Mouse (Mus musculus): ENCODE results near the gene Morc1. TPM values are rescaled to one million over a fixed set of nuclear protein-coding genes. Genes with fewer than 3 reads are reported as not detected.

Morc1 gene
- total RNA-seq, 2 experiments from 2014 or later = not detected

DNA sequence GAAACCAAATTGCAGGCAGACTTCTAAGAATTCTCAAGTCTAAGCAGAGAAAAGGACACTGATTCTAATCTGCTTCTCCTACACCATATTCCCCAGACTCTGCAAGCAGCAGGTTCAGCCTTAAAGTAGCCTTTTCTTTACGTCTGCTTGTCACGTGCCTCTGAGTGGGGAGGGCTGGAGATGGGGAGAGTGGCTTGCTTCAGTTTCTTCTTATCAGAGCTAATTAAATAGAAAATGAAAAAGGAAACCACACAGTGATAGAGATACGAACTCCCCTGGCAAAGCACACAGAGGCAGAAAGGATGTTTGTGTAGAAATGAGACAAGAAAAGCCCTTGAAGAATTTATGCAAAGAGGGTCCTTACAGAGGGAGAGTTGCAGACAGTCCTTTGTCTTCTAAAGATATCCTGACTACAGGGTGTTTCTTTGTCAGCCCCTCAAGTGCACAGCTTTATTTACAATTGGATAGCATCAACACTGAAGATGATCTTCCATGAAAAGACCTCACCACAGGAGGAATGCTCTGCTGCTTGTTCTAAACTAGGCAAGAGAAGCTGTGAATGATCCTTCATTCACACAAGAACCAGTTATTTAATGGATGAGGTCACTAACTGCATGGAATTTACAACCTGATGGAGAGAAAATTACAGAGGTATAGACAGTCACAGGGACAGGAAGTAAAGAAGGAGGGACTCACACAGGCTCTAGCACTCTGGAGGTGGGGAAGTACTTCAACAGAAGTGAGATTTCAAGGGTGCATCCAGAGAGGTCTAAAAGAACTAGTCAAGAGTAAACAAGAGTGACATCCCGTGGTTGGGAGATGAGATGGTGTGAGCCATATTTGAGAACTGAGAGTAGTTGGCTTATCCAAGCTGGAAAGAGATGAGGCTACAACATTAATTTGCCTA lies 44.1 kb downstream of the Morc1 start:
- no peak for DNase-seq

DNA sequence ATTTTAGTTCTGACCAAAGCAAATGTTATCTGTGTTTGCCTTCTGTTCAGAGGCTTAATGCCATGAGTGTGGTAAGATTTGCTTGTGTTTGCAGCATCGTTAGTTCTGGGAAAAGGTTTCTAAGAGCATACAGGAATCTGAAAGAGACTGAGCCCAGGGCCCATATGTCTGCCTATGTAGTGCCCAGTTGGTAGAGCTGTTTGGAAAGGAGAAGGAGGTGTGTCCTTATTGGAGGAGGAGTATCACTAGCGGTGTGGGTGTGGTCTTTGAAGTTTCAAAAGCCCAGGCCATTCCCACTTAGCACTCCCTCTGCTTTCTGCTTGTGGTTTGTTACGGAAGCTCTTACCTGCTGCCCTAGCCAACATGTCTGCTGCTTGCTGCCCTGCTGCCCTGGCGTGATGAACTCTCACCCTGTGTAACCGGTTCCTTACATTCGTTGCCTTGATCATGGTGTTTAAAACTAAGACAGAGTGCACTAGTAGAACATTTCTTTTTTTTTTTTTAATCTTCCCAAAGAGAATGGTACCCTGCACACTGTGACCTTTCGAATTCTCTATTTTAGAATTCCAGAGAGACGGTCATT lies 48.3 kb downstream of the Morc1 start:
- no peak for DNase-seq

DNA sequence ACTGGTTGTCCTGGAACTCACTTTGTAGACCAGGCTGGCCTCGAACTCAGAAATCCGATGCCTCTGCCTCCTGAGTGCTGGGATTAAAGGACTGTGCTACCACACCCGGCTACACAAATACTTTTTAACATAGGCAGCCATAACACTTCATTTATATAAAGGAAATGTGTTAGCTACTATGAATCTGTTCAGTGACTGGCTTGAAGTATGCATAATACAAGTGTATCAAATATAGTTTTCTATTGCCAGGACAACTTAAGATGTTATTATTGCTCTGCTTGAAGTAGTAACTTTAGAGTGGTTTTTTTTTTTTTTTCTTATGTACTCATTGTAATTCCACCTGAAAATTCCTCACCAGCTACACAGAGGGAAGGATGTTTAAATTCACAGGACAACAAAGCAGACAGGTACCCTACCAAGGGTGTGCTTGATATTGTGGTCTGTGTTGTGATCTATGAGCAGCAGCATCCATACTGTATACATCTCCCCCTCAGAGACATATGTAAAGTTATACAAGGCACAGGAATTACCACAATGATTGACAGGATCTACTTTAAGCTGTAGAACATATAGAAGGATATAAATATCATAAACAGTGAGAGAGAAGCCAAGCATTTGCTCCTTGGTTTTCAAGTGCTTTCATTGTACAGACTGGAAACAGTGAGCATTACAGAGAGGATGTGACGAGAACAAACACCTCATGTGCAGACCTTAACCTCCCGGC lies 85.9 kb downstream of the Morc1 start:
- DNase-seq = no peak

DNA sequence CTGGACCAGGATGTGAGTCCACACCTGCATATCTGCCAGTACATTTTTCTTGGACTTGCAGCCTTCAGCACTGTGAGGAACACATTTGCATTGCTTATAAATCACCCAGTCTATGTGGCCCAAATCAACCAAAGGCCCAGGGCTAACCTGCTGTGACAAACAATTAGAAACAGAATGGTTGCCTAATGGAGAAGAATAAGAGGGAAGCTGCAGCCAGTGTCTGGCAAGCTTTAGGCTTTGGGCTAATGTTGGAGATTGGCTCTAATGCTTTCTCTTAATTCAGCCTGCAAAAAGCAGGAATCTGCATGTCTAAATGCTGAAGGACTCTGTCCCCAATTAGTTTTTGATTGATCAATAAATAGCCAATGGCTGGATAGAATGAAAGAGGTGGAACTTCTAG lies 88.5 kb downstream of the Morc1 start:
- no peak for DNase-seq

DNA sequence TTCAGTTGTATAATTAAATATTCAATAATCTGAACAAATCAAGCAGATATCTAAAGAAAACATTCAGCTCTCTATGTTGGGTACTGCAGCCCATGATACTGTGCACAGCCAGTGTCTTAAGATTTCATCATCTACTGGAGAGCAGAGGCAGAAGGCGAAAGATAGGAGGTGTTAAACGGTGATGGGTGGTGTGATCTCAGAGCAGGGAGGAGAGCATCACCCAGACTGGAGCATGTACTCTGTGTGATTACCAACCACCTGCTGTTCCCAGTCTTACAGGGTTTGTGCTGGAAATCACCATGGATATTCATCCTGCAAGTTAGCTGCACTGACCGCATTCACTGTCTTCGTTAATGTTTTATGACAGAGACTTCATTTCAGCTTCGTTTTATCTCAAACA lies 106.1 kb downstream of the Morc1 start:
- no peak for DNase-seq

DNA sequence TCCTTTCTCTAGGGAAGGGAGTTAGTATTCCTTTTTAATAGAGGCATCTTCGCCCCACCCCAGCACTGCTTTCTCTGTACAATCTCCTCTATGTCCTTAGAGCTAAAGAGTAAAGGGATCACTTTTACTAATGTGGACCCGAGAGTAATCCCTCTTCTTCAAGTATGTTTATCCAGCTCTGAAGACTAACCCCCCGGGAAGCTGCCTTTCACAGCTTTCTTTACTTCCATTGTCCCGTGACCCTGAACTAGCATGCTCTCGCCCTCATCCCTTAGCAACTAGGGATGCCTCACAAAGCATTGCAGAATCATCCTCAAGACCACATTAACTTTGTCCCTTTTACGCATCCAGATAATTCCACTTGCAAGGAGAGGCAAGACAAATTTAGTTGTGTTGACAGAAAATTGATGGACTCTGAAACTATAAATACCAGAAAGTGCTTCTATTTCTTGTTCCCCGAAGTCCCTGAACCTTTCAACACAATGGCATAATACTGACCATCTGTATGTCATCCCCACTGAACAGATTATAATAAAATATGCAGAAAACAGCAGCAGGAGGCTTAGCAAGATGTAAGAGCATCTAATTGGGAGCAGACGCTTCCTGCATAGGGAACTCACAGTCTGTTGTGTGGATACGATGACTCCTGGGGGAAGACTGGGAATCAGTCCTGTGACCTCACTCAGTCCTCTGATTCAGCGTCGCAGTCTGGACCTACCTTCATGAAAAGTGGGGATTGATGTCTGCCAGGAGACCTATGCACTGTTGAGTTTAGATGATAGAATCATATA lies 131.4 kb downstream of the Morc1 start:
- DNase-seq = no peak

DNA sequence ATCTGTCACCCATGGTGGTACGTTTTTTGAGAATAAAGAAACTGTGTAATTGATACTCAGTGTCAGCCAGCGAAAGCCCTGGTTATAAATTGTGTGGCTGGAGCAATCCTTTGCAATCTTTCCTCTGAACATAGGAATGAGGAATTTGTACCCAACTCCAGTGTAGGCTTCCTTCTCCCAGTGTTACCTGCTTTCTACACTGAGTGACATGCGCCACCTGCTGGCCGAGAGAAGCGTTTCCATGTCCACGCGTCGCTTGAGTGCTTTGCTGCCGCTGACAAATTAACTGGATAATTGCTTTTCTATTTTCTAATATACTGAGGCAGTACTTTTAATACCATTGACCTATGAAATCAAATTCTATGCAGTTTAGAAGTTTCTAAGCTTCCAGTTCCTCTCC lies 139.3 kb downstream of the Morc1 start:
- DNase-seq = peak; percentile 65

DNA sequence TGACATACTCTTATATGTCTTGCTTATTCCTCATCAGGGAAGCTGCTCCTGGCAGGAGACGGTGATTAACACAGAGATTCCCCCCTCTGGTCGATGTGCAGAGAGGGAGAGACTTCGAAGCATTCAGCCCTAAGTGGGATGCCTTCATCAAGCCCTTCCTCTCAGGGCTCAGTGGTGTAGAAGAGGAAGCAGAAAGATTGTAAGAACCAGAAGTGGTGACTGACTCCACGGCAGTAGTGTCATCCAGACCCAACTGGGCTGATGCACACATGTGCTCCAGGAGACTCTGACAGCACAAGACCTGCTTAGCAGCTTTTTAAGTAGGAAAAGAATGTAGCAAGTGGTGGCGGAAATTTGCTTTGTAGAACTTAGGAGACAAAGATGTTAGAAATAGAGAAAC lies 143.0 kb downstream of the Morc1 start:
- no peak for DNase-seq

DNA sequence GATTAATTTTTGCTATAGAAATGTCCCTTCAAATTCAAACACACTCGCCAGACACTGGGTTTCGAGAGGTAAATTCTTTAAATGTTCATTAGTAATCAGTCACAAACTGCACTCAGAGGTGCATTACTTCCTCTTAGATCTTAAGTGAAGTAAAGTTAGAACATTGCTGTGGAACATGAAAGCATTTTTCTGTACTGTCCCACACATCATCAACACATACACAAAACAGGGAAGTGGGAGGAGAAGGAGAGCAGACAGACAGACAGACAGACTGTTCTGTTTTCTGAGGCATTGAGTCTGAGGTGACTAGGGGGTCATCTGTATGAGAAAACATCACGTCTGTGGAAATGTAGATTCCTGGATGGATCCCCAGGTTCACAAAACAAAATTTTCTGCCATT lies 143.5 kb downstream of the Morc1 start:
- DNase-seq = no peak

DNA sequence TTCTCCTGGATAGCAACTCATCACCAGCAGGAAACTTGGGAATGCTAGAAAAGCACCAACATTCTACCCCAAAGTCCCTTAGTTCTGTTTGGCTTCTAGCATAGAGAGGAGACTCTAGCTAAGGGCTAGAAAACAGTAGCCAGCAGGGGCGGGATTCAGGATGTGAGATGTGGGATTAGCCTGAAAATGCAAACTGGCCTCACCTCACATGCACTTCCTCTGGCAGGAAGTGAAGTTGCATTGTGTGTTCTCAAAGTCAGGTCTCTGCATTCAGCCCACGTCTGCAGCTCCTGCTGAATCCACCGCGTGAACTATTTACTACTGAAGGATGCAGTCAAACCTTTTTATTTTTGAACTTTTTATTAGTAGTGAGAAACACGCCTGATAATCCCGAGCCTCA lies 154.3 kb downstream of the Morc1 start:
- no peak for DNase-seq

DNA sequence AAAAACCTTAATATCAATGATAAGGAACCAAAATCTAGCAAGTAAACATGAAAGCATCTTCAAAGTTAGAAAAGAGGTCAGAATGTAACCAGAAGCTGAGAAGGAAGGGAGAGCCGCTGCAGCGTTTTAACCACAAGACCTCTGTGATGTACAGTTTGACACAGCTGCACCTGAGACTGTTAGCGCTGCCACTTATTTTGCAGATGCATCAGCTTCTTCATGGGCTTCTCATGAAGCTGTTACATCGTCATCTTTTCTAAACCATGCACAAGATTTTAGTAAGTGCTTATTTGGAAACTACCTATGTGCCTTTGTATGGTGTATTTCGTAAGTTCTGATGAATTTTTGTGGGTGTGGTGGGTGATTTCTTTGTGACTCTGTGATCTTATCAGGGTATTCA lies 163.4 kb downstream of the Morc1 start:
- no peak for DNase-seq

DNA sequence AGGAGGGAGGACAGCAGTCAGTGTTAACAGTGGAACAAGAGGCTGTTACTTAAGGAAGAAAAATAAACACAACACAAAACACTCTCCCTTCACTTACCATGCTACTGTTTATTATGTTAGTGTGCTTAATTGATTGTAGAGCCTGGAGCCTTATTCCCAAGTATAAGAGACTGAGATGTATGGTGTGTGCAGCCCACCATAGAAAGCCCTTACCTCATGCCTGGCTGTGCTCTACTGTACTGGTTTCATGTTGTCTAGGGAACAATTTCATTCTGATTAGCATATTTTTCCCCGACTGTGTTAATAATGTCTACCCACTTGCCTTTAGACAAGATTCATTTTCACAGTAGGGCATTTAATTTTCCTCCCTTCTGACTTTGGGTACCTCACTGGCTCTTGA lies 164.2 kb downstream of the Morc1 start:
- DNase-seq = no peak

DNA sequence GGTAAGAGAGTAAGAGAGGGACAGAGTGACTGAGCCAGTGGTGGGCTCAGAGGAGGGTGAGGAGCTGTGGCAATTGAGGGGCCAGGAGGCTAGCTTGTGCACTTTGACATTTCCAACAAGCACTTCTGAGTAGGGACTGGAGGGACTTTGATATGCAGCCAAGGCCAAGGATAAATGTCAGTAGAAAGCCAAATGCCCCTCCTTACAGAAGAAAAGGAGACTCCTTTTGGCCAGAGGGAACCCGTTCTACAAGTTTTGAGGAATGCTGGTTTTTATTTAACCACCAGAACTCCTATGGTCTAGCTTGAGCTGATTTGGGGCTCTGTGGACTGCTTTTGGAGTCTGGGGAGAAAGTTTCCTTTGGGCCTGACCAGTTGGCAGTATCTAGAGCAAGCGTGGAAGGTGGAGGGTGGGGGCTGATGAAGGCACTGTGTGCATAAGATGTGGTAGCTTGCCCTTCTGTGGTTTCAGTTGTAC lies 172.7 kb downstream of the Morc1 start:
- DNase-seq = no peak

DNA sequence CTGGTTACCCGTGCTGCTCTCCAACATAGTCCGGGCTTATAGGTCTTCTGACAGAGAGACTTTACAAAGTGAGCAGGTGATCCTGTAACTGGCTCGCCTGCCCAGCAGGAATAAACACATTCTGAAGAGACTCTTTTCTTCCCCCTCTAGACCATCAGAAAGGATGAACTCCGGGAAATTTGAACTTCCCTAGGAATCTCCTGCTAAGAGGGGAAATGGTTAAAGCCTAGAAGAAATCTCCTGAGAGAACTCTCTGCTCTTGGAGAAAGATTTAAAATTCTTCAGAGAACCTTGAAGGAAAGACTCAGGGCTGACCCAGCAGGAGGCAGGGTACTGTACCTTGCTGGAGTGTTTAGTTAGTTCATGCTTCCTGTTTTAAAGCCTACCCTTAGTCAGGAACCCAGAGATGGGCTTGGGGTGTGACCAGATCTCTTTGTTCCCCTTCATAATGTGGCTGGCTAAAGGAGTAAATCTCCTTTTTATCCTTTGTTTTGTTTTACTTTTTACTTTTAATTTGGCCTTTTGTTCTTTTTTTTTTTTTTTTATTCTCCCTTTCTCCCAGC lies 175.5 kb downstream of the Morc1 start:
- no peak for DNase-seq

DNA sequence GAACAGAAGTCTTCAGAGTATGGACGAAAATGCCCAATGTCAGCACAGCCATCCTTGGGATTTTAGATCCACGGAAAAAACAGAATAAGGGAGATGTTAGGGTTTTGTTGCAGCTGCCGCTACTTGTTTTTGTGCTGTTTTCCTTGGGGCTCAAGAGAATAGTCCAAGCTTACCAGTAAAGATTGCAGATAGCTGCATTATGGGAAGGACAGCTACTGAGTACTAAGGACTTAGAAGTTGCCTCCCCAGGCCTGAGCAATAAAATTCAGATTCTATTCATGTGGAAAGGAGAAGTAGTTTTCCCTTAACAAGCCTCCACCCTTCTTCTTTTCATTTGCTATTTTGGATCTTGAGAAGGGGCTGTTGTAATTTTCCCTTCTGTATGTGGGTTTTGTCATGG lies 177.2 kb downstream of the Morc1 start:
- DNase-seq = no peak

DNA sequence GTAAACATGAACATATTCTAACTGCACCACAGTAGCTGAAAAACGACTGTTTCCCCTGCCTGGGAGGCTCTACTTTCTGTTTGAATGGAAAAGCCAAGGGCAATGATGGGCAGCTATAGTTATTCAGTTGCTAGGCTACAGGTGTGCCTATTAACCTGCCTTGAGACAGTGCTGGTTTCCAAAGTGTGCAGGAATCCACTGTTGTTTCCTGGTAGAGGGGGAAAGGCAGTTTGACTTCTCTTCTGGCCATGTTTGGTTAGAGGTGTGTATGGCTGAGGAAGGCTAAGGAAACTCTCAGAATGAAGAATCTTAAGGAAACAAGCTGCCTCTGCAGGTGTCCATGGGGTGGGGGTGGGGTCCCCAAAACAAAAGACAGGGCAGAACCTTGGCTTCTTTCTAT lies 179.8 kb downstream of the Morc1 start:
- DNase-seq = no peak

DNA sequence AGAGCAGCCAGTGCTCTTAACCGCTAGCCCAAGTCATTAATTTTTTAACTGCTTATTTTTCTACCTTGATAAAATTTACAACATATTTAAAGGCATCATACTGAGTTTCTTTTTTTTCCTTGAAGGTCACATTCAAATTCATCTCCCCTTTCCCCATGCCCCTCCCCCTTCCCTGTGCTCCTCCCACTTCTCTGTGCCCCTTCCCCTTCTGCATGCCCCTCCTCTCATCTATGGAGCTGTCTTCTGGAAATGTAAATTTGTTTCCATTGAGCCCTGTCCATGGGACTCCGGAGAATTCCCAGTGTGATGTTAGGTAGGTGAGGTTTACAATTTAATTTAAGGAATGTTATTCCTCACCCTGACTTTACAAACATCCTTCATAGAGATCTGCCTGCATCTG lies 180.4 kb downstream of the Morc1 start:
- no peak for DNase-seq

DNA sequence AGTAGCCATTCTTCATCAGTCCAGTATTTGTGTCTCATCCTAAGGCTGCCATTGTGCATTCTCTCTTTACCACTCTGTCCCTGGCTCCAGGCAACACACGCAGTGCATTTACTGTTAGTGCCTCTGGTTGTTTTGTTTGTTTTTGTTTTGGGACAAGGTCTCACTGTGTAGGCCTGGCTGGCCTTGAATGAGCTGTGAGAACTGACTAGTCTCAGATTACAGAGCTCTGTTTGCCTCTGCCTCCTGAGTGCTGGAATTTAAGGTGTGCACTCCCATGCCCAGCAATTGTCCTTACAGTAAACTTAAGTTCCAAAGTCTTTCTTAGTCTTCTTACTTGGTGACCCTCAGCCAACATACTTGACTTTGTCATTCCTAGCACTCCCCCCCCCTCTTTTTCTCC lies 182.7 kb downstream of the Morc1 start:
- no peak for DNase-seq

DNA sequence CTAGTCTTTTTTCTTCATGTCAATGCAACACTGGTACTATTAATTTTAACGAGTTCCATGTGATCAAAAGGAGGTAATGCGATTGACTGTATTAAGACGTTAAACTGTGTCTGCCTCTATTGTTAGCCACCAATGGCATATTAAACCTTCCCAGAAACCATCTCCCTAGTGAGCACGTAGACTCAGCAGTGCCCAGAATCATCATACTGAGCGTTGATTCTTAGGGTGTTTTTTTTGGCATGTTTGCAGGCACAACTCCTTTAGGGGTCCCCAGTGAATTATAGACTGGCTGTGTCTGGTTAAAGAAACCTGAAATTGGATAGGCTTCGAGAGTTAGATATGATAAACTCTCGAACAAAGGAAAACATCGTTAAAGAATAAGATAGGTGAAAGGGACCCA lies 189.5 kb downstream of the Morc1 start:
- no peak for DNase-seq

DNA sequence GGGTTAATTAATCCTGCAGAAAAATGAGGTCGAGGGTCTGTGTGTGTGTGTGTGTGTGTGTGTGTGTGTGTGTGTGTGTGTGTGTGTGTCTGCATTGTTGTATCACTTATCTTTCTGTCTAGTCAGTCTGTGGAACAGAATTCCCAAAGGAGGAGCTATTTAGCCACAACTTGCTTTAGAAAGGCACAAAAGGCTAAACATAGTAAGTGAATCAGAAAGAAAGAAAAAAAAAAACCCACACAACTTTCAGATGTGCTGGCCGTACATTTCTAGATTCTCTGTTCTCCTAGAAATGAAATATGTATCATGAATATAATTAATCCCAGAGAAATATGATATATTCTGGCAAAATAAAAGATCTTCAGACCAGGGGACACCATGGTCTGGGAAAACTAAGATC lies 190.0 kb downstream of the Morc1 start:
- DNase-seq = no peak

DNA sequence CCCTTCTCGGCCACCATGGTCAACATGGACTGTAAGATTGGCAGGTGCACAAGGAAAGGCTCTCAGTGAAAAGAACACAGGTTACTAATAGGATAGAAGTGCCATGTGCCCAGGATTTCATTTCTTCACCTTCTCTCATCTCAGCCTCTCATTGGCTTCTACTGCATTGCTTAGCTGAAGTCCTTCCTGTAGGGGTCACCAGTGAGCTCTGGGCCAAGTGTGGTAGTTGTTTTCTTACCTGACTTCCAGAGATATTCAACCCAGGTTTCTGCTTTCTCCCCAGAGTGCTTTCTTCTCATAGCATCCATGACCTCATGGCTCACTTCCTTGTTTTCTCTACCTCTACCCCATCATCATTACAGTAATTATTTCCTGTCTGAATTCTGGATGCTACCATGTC lies 192.4 kb downstream of the Morc1 start:
- DNase-seq = no peak

DNA sequence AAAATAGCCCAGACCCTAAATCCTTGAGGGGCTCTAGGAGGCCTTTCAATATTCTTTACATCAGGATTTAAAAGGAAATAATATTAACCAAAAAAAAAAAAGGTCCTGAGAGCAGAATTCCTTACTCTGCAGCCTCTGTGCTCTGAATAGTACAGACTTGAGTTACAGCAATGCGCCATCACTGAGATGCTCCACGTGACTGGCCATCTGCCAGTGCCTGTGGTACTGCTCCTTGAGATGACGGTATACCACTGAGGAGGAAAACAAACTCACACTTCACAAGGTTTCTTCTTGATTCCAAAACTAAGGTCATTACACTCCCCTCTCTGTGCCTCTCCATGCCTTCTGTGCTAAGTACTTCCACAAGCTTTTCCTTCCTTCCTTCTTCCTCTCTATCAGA lies 195.1 kb downstream of the Morc1 start:
- no peak for DNase-seq
